Mouse (Mus musculus): ENCODE data around the gene Tinagl1. TPM values are rescaled to one million over a fixed set of nuclear protein-coding genes. Genes with fewer than 3 reads are reported as not detected.

Gene Tinagl1
- polyA plus RNA-seq, 1 experiment from 2014 or later, result 12.5 TPM

- WGBS, result 71% methylated on average over 11 of the region's 11 CpGs
- no peak overlapping the region for H3K9ac ChIP-seq (ENCODE audit: low read depth, low read length)
- peaks cover 11% of the 10 kb centered on the region for H3K4me1 ChIP-seq (ENCODE audit: control insufficient read depth, insufficient read depth, low read depth, low read length)
- no peak overlapping the region for H3K27ac ChIP-seq (ENCODE audit: low read depth, low read length)
- H3K4me3 ChIP-seq (ENCODE audit: low read length), result no peak overlapping the region
- H3K9me3 ChIP-seq (ENCODE audit: control insufficient read depth, low read length), result no peaks in the 10 kb centered on the region
- H3K27me3 ChIP-seq (replicated peaks; ENCODE audit: control insufficient read depth, insufficient read depth, low read length), result peaks cover 14% of the 10 kb centered on the region
- no peak for ATAC-seq
- no peak overlapping the region for H3K4me2 ChIP-seq (ENCODE audit: low read length)
- no peaks in the 10 kb centered on the region for H3K36me3 ChIP-seq (ENCODE audit: control insufficient read depth, insufficient read depth, low read length)
These were observed 1.7 kb downstream of the Tinagl1 start for GRCm38 (mm10) chr4:130173060-130173822.

DNA sequence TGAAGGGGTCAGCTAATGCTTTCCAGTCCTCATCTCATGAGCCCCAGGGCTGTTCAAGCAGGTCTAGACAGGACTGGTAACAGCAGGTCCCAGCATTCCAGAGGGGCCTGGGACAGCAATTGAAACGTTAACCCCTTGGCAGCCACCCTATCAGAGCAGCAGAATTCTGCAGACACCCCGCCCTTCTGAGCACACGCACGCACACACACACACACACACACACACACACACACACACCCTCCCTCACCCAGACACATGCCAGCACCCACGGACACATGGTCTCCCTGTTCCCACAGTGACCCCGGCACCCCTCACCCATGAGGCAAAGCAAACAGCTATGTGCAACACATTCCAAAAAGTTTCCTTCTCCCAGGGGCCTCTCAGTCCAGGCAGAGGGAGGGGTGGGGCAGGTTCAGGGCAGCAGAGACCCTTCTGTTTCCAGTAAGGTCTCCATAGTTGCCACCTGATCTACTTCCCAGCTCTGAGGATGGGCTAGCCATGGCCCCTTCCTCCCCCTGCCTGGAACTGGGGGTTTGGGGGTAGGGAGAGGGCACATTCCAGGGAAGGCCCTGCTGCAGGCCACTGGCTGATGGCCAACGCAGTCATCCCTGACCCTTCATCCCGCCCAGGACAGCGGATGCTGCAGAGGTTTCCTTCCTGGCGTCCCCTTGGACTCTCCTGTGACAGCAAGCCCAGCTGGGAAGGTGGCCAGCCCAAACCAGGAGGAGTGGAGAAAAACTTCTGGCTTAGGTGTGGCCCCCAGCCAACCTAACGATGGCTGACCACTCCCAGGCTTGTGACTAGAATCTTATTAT is 2.8 kb downstream of the Tinagl1 start:
- 66% methylated on average over 10 of the region's 11 CpGs for WGBS
- Histone ChIP-seq H3K27me3 (replicated peaks; ENCODE audit: control insufficient read depth, insufficient read depth, low read length) (peaks cover 14% of the 10 kb centered on the region), H3K4me1 (ENCODE audit: control insufficient read depth, insufficient read depth, low read depth, low read length) (peaks cover 11% of the 10 kb centered on the region)

GRCm38 (mm10) chr4:130170362-130170761 is 4.6 kb downstream of the Tinagl1 start:
- ATAC-seq, result no peak
- peaks cover 14% of the 10 kb centered on the region for H3K27me3 ChIP-seq (replicated peaks; ENCODE audit: control insufficient read depth, insufficient read depth, low read length)
- H3K27ac ChIP-seq (ENCODE audit: low read depth, low read length), result no peak overlapping the region
- 88% methylated on average over 4 of the region's 4 CpGs for WGBS
- peaks cover 9% of the 10 kb centered on the region for H3K4me1 ChIP-seq (ENCODE audit: control insufficient read depth, insufficient read depth, low read depth, low read length)
- no peak overlapping the region for H3K9ac ChIP-seq (ENCODE audit: low read depth, low read length)
- no peaks in the 10 kb centered on the region for H3K36me3 ChIP-seq (ENCODE audit: control insufficient read depth, insufficient read depth, low read length)
- no peak overlapping the region for H3K4me2 ChIP-seq (ENCODE audit: low read length)
- no peaks in the 10 kb centered on the region for H3K9me3 ChIP-seq (ENCODE audit: control insufficient read depth, low read length)
- H3K4me3 ChIP-seq (ENCODE audit: low read length), result no peak overlapping the region

More for the DNA sequence above, 2.8 kb downstream of the Tinagl1 start:
- no peaks in the 10 kb centered on the region for H3K36me3 ChIP-seq (ENCODE audit: control insufficient read depth, insufficient read depth, low read length)
- no peak overlapping the region for H3K4me2 ChIP-seq (ENCODE audit: low read length)
- no peaks in the 10 kb centered on the region for H3K9me3 ChIP-seq (ENCODE audit: control insufficient read depth, low read length)
- ATAC-seq, result no peak
- H3K4me3 ChIP-seq (ENCODE audit: low read length), result no peak overlapping the region
- H3K9ac ChIP-seq (ENCODE audit: low read depth, low read length), result no peak overlapping the region
- no peak overlapping the region for H3K27ac ChIP-seq (ENCODE audit: low read depth, low read length)

DNA sequence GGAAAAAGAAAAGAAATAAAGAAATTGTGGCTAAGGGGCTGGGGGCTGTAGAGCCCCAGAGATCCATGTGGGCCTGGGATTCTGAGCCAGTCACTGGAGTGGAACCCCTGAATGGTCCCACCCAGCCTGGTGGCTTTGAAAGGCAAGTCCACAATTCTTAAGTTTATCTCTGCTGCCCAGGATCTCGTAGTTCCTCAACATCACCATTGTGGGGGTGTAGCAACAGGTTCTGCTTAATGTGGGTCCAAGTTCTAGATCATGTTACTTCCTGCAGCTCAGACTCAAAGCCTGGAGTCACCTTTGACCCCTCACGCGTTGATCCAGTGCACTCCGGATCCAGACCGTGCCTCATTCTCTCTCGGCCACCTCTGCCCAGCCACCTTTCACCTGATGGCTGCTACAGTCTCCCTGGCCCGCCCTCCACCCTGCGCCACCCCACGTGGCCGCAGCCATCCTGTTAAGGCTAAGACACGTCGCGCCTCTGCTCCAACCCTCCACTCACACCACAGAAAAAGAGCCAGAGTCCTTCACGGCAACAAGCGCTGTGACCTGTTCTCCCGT is 5.4 kb downstream of the Tinagl1 start:
- Histone ChIP-seq H3K9me3 (ENCODE audit: control insufficient read depth, low read length) (no peaks in the 10 kb centered on the region), H3K9ac (ENCODE audit: low read depth, low read length) (no peak overlapping the region), H3K27ac (ENCODE audit: low read depth, low read length) (no peak overlapping the region), H3K36me3 (ENCODE audit: control insufficient read depth, insufficient read depth, low read length) (no peaks in the 10 kb centered on the region), H3K27me3 (replicated peaks; ENCODE audit: control insufficient read depth, insufficient read depth, low read length) (peaks cover 10% of the 10 kb centered on the region), H3K4me1 (ENCODE audit: control insufficient read depth, insufficient read depth, low read depth, low read length) (peaks cover under 1% of the 10 kb centered on the region), H3K4me3 (ENCODE audit: low read length) (no peak overlapping the region), H3K4me2 (ENCODE audit: low read length) (no peak overlapping the region)
- no peak for ATAC-seq
- 78% methylated on average over 16 of the region's 16 CpGs for WGBS

DNA sequence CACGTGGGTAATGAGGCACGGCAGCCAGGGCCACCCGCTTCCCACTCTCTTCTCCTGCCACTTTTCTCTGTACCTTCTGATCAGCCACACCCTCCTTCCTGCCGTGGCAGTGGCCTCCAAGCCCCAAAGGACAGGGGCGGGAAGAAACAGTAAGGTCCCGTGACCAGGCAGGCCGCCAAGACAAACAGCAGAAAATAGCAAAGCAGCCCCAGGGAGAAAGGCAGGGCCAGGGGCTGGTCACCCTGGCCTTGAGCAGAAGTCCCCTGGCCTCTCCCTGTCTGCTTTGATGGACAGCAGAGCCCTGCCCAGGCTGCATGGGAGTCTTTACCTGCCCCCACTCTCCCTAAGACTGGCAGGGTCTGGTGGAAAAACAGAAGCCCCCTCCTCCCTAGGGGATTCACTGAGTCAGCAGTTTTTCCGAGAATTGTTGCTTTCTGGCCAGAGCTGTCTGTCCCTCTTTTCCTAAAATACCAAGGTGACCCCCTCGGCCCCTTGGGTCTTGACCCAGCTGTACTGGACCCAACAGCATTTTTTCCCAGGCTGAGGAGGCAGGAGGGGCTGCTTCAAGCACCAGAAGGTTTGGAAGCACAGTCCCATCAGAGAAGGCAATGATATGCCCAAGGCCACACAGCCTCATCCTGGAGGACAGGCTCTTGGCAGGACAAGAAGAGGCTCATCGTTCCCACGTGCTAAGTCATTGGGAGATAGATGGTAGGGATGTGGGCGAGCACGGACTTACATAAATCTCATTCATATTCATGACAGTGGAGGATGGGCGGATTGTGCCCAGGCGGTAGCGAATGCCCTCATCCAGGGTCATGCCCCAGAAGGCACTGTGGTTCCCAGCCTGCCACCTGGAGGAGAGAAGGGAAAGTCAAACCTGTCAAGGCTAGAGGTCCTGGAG is 6.4 kb downstream of the Tinagl1 start:
- Histone ChIP-seq H3K27me3 (replicated peaks; ENCODE audit: control insufficient read depth, insufficient read depth, low read length) (peaks cover 8% of the 10 kb centered on the region; the same call in 1 of the 2 replicates), H3K4me2 (ENCODE audit: low read length) (peak overlapping the region; percentile 16; the same call in 1 of the 2 replicates), H3K4me1 (ENCODE audit: control insufficient read depth, insufficient read depth, low read depth, low read length) (peaks cover 2% of the 10 kb centered on the region), H3K4me3 (ENCODE audit: low read length) (no peak overlapping the region), H3K9me3 (ENCODE audit: control insufficient read depth, low read length) (no peaks in the 10 kb centered on the region), H3K36me3 (ENCODE audit: control insufficient read depth, insufficient read depth, low read length) (no peaks in the 10 kb centered on the region), H3K9ac (ENCODE audit: low read depth, low read length) (no peak overlapping the region), H3K27ac (ENCODE audit: low read depth, low read length) (no peak overlapping the region)
- no peak for ATAC-seq
- WGBS, result 35% methylated on average over 16 of the region's 16 CpGs

DNA sequence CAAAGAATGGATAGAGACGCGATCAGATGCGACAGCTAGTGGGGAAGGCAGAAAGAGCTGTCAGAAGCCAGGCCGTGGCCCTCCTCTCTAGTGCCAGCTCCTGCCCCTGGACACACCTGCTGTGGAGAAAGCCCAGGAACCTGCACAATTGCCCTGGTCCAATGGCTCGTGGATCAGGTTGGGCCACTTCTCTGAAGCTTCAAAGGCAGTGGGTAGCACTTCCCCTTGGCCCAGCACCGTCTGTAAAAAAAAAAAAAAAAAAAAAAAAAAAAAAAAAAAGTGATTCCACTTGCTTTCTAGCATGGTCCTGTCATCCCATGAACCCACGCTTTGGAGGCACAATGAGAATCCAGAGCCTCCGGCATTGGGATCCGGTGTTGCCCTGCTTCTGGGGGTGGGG is 7.1 kb downstream of the Tinagl1 start:
- Histone ChIP-seq H3K27me3 (replicated peaks; ENCODE audit: control insufficient read depth, insufficient read depth, low read length) (peaks cover 11% of the 10 kb centered on the region; the same call in 1 of the 2 replicates), H3K9me3 (ENCODE audit: control insufficient read depth, low read length) (no peaks in the 10 kb centered on the region), H3K4me1 (ENCODE audit: control insufficient read depth, insufficient read depth, low read depth, low read length) (peaks cover 8% of the 10 kb centered on the region), H3K9ac (ENCODE audit: low read depth, low read length) (no peak overlapping the region), H3K4me3 (ENCODE audit: low read length) (no peak overlapping the region), H3K4me2 (ENCODE audit: low read length) (peak overlapping the region; percentile 37), H3K36me3 (ENCODE audit: control insufficient read depth, insufficient read depth, low read length) (no peaks in the 10 kb centered on the region), H3K27ac (ENCODE audit: low read depth, low read length) (no peak overlapping the region)
- no peak for ATAC-seq
- 40% methylated on average over 9 of the region's 9 CpGs for WGBS

GRCm38 (mm10) chr4:130167321-130167720 is 7.6 kb downstream of the Tinagl1 start:
- no peak for ATAC-seq
- Histone ChIP-seq H3K4me1 (ENCODE audit: control insufficient read depth, insufficient read depth, low read depth, low read length) (peaks cover 8% of the 10 kb centered on the region), H3K9ac (ENCODE audit: low read depth, low read length) (no peak overlapping the region), H3K36me3 (ENCODE audit: control insufficient read depth, insufficient read depth, low read length) (no peaks in the 10 kb centered on the region), H3K4me3 (ENCODE audit: low read length) (no peak overlapping the region), H3K27me3 (replicated peaks; ENCODE audit: control insufficient read depth, insufficient read depth, low read length) (peaks cover 13% of the 10 kb centered on the region), H3K9me3 (ENCODE audit: control insufficient read depth, low read length) (no peaks in the 10 kb centered on the region), H3K4me2 (ENCODE audit: low read length) (peak overlapping the region; percentile 37), H3K27ac (ENCODE audit: low read depth, low read length) (no peak overlapping the region)
- WGBS, result 55% methylated on average over 22 of the region's 22 CpGs

- Histone ChIP-seq H3K4me3 (ENCODE audit: low read length) (no peak overlapping the region), H3K4me1 (ENCODE audit: control insufficient read depth, insufficient read depth, low read depth, low read length) (peaks cover 8% of the 10 kb centered on the region), H3K27me3 (replicated peaks; ENCODE audit: control insufficient read depth, insufficient read depth, low read length) (peaks cover 17% of the 10 kb centered on the region), H3K9ac (ENCODE audit: low read depth, low read length) (no peak overlapping the region), H3K4me2 (ENCODE audit: low read length) (no peak overlapping the region), H3K9me3 (ENCODE audit: control insufficient read depth, low read length) (no peaks in the 10 kb centered on the region), H3K27ac (ENCODE audit: low read depth, low read length) (no peak overlapping the region), H3K36me3 (ENCODE audit: control insufficient read depth, insufficient read depth, low read length) (no peaks in the 10 kb centered on the region)
- ATAC-seq, result no peak
- 78% methylated on average over 8 of the region's 8 CpGs for WGBS
These were observed 8.3 kb downstream of the Tinagl1 start for GRCm38 (mm10) chr4:130166592-130166991.

Measured in hindbrain, embryonic 16.5 days (tissue).